Mouse (Mus musculus): ENCODE measurements around the gene Gfap.

DNA sequence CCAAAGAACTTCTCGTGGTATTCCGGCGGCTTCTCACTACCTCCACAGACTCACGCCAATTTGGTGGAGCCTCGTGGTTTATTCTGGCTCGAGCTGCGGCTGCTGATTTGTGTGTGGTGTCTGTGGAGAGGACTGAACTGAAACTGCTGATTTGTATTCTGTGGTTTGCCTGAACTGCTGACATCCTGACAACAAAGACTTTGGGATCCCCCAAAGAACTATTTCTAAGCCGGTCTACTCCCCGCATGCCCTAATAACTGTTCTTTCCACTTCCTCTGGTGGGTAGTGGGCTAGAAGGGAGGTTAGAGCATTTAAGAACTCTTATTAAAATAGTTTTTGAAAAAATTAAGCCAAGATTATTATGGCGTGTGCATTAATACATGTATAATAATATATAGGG lies 30.0 kb upstream of the Gfap start:
- no peak for TF ChIP-seq POLR2A (IDR thresholded peaks at IDR 0.05; ENCODE audit: borderline replicate concordance, insufficient read depth, low read length)
- no peak for TF ChIP-seq CTCF (IDR thresholded peaks at IDR 0.05; ENCODE audit: borderline replicate concordance, insufficient read depth, low read depth, low read length)

Measured in cerebellum, adult 2 months (tissue).